Mouse (Mus musculus) forebrain, embryonic 15.5 days (tissue): ENCODE measurements around the gene Misp. TPM values are rescaled to one million over a fixed set of nuclear protein-coding genes. Genes with fewer than 3 reads are reported as not detected.

Experiments
- ATAC-seq: fragments of 200-750 bp; cut with Nextera tagmentation; replicated peaks from 2 replicates; pipeline ENCODE4 v1.8.0; 2017; ENCODE audit warnings: mild to moderate bottlenecking, moderate TSS enrichment, moderate library complexity
- H3K27ac ChIP-seq: fragments of 300-500 bp; sonication (generic); replicated peaks from 2 replicates; pipeline ENCODE4 v1.5.1; 2015; ENCODE audit warnings: mild to moderate bottlenecking, inconsistent platforms
- H3K27me3 ChIP-seq: fragments of 300-500 bp; sonication (generic); 2 replicates; pipeline ENCODE4 v1.6.1; 2015; ENCODE audit warnings: inconsistent platforms
- H3K36me3 ChIP-seq: fragments of 300-500 bp; sonication (generic); 2 replicates; pipeline ENCODE4 v1.6.1; 2015; ENCODE audit warnings: mild to moderate bottlenecking, inconsistent platforms
- H3K4me1 ChIP-seq: fragments of 300-500 bp; sonication (generic); 2 replicates; pipeline ENCODE4 v1.6.1; 2015; ENCODE audit warnings: inconsistent platforms
- H3K4me2 ChIP-seq: fragments of 300-500 bp; sonication (generic); replicated peaks from 2 replicates; pipeline ENCODE4 v1.6.1; 2015; ENCODE audit warnings: mild to moderate bottlenecking, inconsistent platforms
- H3K4me3 ChIP-seq: fragments of 300-500 bp; sonication (generic); 2 replicates; pipeline ENCODE4 v1.5.1; 2015; ENCODE audit warnings: mild to moderate bottlenecking, inconsistent platforms
- H3K9ac ChIP-seq: fragments of 300-500 bp; sonication (generic); replicated peaks from 2 replicates; pipeline ENCODE4 v1.6.1; 2015; ENCODE audit warnings: mild to moderate bottlenecking, inconsistent platforms
- H3K9me3 ChIP-seq: fragments of 300-500 bp; sonication (generic); 2 replicates; pipeline ENCODE4 v1.6.1; 2016; ENCODE audit warnings: inconsistent platforms
- WGBS: fragments of 180-500 bp; shearing (Covaris S2); methylation state at CpG from one replicate; pipeline ENCODE4 v1.1.7; 2015; ENCODE audit warnings: mixed read lengths; 5-methylcytosine and 5-hydroxymethylcytosine counted together
- polyA plus RNA-seq: library from polyadenylated mRNA; unstranded; fragments of >200 nt; fragmentation: Nextera tagmentation; extraction: Ambion mirVana; gene quantifications from 2 replicates; pipeline ENCODE4 v1.2.1, GENCODE M21; 2015

Misp gene
- polyA plus RNA-seq, 1 experiment from 2014 or later = 0.66 TPM

DNA sequence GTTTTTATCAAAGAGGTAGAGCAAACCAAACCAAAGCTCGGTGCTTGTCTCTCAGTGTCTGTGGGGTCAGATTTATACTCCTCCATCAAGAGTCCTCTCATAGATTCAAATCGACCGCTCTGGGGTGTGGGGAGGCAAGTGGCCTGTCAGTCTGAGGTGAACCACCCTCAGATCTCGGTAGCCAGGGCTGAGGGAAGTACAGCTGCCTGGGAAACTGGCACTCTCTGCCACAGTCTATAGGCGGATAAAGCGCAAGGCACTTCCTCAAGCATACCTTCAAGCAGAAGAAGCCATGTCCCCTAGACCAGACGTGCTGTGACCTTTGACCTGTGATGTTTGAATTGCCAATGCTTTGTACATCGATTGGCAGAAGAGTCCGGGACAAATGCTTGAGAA lies 12.0 kb downstream of the Misp start:
- Histone ChIP-seq H3K27ac (no peak overlapping the region), H3K9ac (no peak overlapping the region), H3K27me3 (no peaks in the 10 kb centered on the region), H3K4me2 (no peak overlapping the region), H3K4me3 (no peak overlapping the region), H3K4me1 (peaks cover 3% of the 10 kb centered on the region; the same call in 1 of the 2 replicates), H3K36me3 (no peaks in the 10 kb centered on the region), H3K9me3 (no peaks in the 10 kb centered on the region)
- WGBS = 76% methylated on average over 9 of the region's 9 CpGs
- no peak for ATAC-seq

DNA sequence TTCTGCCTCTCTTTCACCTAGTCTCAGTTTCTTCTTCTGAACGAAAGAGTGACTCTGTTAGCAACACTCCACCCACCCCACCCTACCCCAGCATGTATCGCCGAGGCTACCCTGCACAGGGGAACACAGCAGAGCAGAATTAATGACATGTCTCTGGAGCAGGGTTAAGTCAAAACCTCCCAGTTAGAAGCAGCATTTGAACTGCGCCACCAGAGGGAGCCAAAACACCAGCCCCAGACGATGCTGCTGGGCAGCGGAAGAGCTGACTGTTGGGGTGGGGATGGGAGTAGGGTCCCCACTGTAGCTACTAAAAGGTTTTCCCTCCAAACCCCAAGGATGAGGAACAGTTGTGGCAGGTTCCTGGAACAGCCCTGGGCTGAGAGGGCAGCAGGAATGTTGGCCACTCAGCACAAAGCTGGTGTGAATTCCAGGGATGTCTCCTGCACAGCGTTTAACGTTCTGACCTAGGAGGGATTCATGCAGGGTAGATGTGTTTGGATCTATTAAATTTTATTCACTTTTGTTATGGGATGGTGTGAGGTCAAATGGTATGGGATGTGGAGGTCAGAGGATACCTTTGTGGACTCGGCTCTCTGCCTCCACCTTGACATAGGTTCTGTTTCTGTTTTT lies 14.1 kb downstream of the Misp start:
- Histone ChIP-seq H3K27me3 (no peaks in the 10 kb centered on the region), H3K9me3 (no peaks in the 10 kb centered on the region), H3K4me1 (peaks cover 3% of the 10 kb centered on the region; the same call in 1 of the 2 replicates), H3K27ac (no peak overlapping the region), H3K36me3 (no peaks in the 10 kb centered on the region), H3K4me2 (no peak overlapping the region), H3K9ac (no peak overlapping the region), H3K4me3 (no peak overlapping the region)
- ATAC-seq = peak; percentile 66
- WGBS = 24% methylated on average over 9 of the region's 9 CpGs

DNA sequence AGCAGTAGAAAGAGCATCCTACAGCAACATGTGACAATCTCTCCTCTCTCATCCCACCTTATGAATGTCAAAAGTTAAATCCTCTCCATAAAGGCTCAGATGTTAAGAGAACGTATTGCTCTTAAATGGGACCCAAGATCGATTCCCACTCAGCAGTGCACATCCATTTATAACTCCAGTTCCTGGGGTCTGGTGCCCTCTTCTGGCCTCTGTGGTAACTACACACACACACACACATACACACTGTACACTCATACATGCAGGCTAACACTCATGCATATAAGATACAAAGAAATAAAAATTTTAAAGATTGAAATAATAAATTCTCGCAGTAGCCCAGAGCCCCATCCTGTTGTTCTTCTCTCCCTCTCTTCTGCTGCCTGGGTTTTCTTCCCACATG lies 16.1 kb downstream of the Misp start:
- Histone ChIP-seq H3K4me2 (no peak overlapping the region), H3K9me3 (no peaks in the 10 kb centered on the region), H3K4me3 (no peak overlapping the region), H3K9ac (no peak overlapping the region), H3K4me1 (peaks cover 13% of the 10 kb centered on the region), H3K27ac (no peak overlapping the region), H3K36me3 (no peaks in the 10 kb centered on the region), H3K27me3 (no peaks in the 10 kb centered on the region)
- 97% methylated on average over 3 of the region's 3 CpGs for WGBS
- ATAC-seq = no peak

DNA sequence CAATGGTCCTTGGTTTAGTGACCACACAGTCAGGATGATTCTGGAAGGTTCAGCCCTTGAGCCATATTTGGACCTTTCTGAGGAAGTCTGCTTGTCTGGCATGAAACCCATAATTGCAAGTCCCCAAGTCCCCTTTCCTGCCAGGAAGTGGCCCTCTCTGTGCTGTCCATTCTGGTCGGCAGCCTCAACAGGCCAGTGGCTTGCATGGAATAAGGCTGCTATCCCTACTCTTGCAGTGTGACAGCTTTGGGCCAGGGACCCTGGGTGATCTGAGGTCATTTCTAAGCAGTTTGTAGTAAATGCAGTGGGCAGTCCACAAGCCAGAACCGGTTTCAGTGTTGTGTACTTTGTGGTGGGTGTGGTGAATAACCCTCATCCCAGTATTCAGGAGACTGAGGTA lies 17.4 kb downstream of the Misp start:
- no peaks in the 10 kb centered on the region for H3K36me3 ChIP-seq
- H3K4me1 ChIP-seq = peaks cover 14% of the 10 kb centered on the region
- H3K9me3 ChIP-seq = no peaks in the 10 kb centered on the region
- H3K27me3 ChIP-seq = no peaks in the 10 kb centered on the region
- no peak overlapping the region for H3K4me3 ChIP-seq
- H3K4me2 ChIP-seq = no peak overlapping the region
- no peak overlapping the region for H3K27ac ChIP-seq
- H3K9ac ChIP-seq = no peak overlapping the region
- no peak for ATAC-seq
- WGBS = 85% methylated on average over 2 of the region's 2 CpGs

DNA sequence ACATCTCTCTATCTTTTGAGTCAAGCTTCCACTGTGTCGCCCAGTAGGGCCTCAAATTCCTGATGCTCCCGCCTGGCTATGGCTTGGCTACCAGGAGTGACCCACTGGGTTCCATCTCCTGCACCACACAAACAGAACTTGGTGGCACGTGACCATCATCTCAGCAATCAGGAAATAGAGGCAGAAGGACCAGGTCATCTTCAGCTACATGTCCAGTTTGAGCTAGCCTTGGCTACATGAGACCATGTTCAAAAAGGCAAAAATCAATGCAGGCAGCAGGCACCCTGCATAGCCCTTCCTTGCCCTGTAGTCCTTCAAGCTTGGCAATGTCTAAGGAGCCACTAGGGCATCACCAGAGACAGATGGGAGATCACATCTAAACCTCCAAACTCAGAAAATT lies 19.3 kb downstream of the Misp start:
- 90% methylated on average over 3 of the region's 3 CpGs for WGBS
- Histone ChIP-seq H3K27me3 (no peaks in the 10 kb centered on the region), H3K9me3 (no peaks in the 10 kb centered on the region), H3K4me3 (no peak overlapping the region), H3K36me3 (no peaks in the 10 kb centered on the region), H3K9ac (0 out of 2 replicates have a peak overlapping the region, but pooled peaks have one; percentile 51), H3K4me1 (peaks cover 17% of the 10 kb centered on the region), H3K4me2 (no peak overlapping the region), H3K27ac (peak overlapping the region; percentile 78)
- no peak for ATAC-seq

DNA sequence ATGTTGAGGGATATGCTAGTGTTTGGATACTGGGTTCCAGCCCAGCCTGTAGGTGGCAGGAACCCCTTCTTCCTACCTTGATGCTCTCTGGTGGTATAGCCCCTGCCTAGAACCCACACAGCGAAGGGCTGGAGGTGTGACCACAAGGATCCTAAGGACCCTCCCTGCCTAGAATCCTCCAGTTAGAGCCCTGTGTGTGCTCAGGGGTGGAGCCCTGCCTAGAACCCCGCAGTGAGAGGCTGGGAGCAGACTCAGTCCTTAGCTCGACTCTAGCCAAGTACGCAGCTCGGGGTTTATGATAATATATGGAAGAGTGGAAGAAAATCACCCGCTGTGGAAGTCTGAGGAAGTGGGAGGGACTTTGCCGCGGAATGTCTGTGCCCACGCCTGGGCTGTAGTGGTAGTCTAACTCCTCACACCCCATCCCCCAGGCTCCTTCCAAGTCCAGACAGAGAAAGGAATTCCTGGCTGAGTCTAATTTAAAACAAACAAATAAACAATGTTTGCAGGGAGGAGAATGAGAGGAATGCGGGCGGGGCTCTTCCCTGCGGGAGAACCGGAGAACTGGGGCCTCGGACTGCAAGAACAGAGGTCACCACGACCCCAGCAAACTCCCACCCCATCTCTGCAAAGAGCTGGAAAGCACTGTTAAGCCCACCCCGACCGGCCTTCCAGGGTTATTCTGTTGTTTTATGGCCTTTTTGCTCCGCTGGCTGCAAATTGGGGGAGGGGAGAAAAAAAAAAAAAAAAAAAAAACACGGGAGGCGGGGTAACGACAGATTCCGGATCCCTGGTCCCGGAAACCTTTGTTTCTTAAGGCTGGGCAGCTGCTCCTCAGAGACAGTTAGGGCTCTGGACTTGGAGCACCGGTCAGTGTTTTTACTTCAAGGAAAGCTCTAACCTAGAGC lies 20.1 kb downstream of the Misp start:
- ATAC-seq = peak; percentile 87
- WGBS = under 1% methylated on average over 24 of the region's 24 CpGs

DNA sequence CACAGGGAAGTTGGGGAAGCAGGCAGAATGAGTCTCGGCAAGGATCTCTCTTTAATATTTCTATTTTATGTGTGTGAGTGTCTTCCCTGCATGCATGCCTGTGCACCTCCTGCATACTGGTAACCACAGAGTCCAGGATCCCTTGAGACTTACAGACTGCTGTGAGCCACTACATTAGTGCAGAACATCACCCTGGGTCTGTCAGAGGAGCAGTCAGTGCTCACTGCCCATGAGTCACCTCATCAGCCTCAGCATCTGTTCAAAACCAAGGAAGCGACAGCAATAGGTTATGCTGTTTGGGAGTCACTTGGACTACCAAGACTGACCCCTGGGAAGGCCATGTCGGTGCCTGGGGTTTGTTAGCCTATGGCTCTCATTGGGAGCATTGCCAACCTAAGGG lies 21.5 kb downstream of the Misp start:
- no peak for ATAC-seq
- H3K4me1 ChIP-seq = peaks cover 17% of the 10 kb centered on the region
- no peak overlapping the region for H3K9ac ChIP-seq
- H3K27ac ChIP-seq = no peak overlapping the region; the same call in 1 of the 2 replicates
- no peaks in the 10 kb centered on the region for H3K9me3 ChIP-seq
- H3K4me2 ChIP-seq = no peak overlapping the region
- no peaks in the 10 kb centered on the region for H3K27me3 ChIP-seq
- 74% methylated on average over 3 of the region's 3 CpGs for WGBS
- no peak overlapping the region for H3K4me3 ChIP-seq
- no peaks in the 10 kb centered on the region for H3K36me3 ChIP-seq

More for the DNA sequence above, 20.1 kb downstream of the Misp start:
- Histone ChIP-seq H3K9me3 (no peaks in the 10 kb centered on the region), H3K36me3 (no peaks in the 10 kb centered on the region), H3K27me3 (no peaks in the 10 kb centered on the region), H3K27ac (peak overlapping the region; percentile 78), H3K4me1 (peaks cover 17% of the 10 kb centered on the region), H3K4me3 (peak overlapping the region; percentile 39), H3K9ac (peak overlapping the region; percentile 51), H3K4me2 (peak overlapping the region; percentile 67)

DNA sequence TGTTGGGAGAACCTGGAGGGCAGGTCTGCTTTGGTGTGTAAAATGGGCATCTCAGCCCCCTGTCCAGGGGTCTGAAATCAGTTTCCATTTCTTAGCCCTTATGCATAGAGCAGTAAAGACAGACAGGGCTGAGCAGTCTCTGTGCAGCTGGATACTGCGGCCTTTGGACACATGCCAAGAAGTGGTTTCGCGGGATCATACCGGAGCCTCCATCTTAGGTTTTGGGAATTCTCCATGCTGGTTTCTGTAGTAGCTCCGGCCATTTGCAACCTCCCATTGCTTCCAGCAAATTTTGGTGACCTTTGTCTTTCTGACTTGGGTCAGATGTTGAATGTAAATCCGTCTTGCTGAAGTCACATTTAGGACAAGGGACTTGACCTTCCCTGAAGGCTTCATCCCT lies 22.7 kb downstream of the Misp start:
- no peak overlapping the region for H3K4me2 ChIP-seq
- H3K9me3 ChIP-seq = no peaks in the 10 kb centered on the region
- H3K4me1 ChIP-seq = peaks cover 17% of the 10 kb centered on the region
- no peaks in the 10 kb centered on the region for H3K27me3 ChIP-seq
- 49% methylated on average over 6 of the region's 6 CpGs for WGBS
- ATAC-seq = no peak
- H3K36me3 ChIP-seq = no peaks in the 10 kb centered on the region
- H3K4me3 ChIP-seq = no peak overlapping the region
- no peak overlapping the region for H3K9ac ChIP-seq
- H3K27ac ChIP-seq = no peak overlapping the region; the same call in 1 of the 2 replicates

DNA sequence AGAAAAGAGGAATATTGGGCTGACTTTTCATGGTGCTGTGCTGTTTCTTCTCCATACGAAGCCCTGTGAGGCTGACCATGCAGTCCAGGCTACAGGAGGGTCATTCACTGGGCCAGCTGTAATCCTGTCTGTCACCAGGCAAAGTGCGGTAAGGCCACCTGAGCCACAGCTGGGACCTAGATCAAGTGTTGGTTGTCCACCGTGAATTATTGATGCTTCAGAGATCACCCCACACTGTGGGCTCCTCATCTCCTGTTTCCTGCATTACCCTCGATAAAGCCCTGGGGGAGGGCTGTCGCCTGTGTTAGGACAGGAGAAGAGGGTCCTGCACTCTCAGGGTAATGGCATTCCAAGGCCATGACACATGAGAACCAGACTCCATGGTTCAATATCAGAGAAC lies 25.8 kb downstream of the Misp start:
- no peaks in the 10 kb centered on the region for H3K9me3 ChIP-seq
- H3K4me3 ChIP-seq = no peak overlapping the region
- no peak overlapping the region for H3K27ac ChIP-seq
- ATAC-seq = no peak
- H3K4me1 ChIP-seq = peaks cover 12% of the 10 kb centered on the region
- H3K9ac ChIP-seq = no peak overlapping the region
- H3K36me3 ChIP-seq = no peaks in the 10 kb centered on the region
- WGBS = 71% methylated on average over 5 of the region's 5 CpGs
- H3K4me2 ChIP-seq = no peak overlapping the region
- H3K27me3 ChIP-seq = no peaks in the 10 kb centered on the region

DNA sequence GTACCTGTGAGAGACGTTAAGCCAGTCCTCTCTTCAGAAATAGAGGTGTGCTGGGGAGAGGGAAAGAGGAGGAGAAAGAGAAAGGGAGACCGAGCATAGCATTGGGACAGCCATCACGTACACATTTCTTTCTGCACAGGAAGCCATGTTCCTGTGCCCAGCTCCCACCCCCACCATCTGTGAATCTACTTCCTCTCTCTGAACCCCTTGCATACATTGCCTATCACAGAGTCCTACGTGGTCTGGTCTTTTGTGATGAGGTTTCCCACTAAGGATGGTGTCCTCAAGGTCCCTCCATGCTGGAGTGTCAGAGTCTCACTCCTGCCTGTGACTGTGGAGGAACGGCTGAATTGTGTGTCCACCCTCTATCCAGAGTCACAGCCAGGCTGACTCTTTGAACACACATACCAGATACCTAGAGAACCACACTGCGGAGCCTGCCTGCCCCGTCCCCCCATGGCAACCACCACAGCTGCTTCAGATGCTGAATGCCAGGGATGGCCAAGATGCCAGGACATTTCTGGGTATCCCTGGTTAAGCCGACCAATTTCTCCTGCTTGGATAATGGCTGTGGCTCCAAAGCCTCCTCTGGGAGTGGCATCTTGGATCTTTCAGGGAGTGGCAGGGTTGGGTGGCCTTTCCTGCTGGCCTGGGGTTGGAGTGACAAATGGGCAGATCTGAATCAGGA lies 29.3 kb downstream of the Misp start:
- Histone ChIP-seq H3K9ac (no peak overlapping the region), H3K27ac (no peak overlapping the region), H3K36me3 (no peaks in the 10 kb centered on the region), H3K27me3 (no peaks in the 10 kb centered on the region), H3K4me2 (no peak overlapping the region), H3K9me3 (no peaks in the 10 kb centered on the region), H3K4me1 (peaks cover 28% of the 10 kb centered on the region), H3K4me3 (no peak overlapping the region)
- ATAC-seq = no peak
- 85% methylated on average over 8 of the region's 8 CpGs for WGBS

DNA sequence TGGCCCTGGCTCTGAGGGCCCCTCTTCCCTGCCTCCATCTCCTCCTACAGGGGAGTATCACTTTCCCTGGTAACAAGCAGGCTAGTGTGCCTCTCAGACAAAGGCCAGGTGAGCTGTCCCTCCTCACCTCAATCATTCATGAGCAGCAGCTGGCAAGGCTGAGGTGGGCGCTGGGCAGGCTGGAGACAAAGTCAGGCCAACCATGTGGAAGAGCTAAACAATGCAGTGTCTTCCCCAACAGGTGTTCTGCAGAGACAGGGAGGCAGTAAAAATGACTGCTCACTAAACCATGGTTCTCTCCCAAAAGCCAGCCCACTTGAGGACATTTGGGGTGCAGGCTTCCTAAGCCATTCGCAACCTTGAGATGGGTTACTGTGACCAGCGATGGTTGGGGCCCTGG lies 30.9 kb downstream of the Misp start:
- Histone ChIP-seq H3K9ac (0 out of 2 replicates have a peak overlapping the region, but pooled peaks have one; percentile 82), H3K36me3 (no peaks in the 10 kb centered on the region), H3K4me3 (no peak overlapping the region), H3K4me1 (peaks cover 43% of the 10 kb centered on the region), H3K27ac (peak overlapping the region; percentile 100), H3K9me3 (no peaks in the 10 kb centered on the region), H3K27me3 (no peaks in the 10 kb centered on the region), H3K4me2 (0 out of 2 replicates have a peak overlapping the region, but pooled peaks have one; percentile 91)
- 78% methylated on average over 3 of the region's 3 CpGs for WGBS
- no peak for ATAC-seq
